Mouse (Mus musculus) MEL (cell line): Measurements from ENCODE around the gene Gm20388. TPM values are rescaled to one million over a fixed set of nuclear protein-coding genes. Genes with fewer than 3 reads are reported as not detected.
A peak's percentile ranks its signal among the peaks of the same experiment; 100 is the strongest.
"Not testable (repeated sequence)": the region's sequence is repeated elsewhere in the genome, so short reads cannot be mapped to it uniquely, and the experiment has no call there.

ENCODE experiments used
- DNase-seq: peaks from one replicate; pipeline ENCODE4 v3.0.0; 2011; ENCODE audit warnings: low read depth, low spot score
- H3K27ac ChIP-seq: 2 replicates; pipeline ENCODE4 v1.5.1; 2012; ENCODE audit warnings: low read depth, mild to moderate bottlenecking, control low read depth, low read length, moderate library complexity; ENCODE audit not compliant: control insufficient read depth
- H3K27me3 ChIP-seq, 2 experiments: fragments of 150-350 bp in 1 of 2; sonication (generic) in 1 of 2; 2 replicates each; pipeline ENCODE4 v1.6.1; 2012; ENCODE audit warnings: low read length in 2 of 2, mild to moderate bottlenecking in 2 of 2, improper control_type of control experiment in 1 of 2, moderate library complexity in 1 of 2; ENCODE audit not compliant: insufficient read depth in 2 of 2, control insufficient read depth in 1 of 2
- H3K36me3 ChIP-seq, 2 experiments: 2 replicates each; pipeline ENCODE4 v1.6.1; 2012 to 2014; ENCODE audit warnings: low read length in 2 of 2, improper control_type of control experiment in 1 of 2, inconsistent platforms in 1 of 2, mild to moderate bottlenecking in 1 of 2; ENCODE audit not compliant: insufficient read depth in 2 of 2, control insufficient read depth in 1 of 2
- H3K4me1 ChIP-seq, 2 experiments: fragments of 150-350 bp in 1 of 2; sonication (generic) in 1 of 2; 2 replicates each; pipeline ENCODE4 v1.6.1; 2012; ENCODE audit warnings: low read length in 2 of 2, improper control_type of control experiment in 1 of 2, mild to moderate bottlenecking in 1 of 2; ENCODE audit not compliant: insufficient read depth in 2 of 2, control insufficient read depth in 1 of 2
- H3K4me3 ChIP-seq, 2 experiments: fragments of 150-350 bp in 1 of 2; sonication (generic) in 1 of 2; 2 replicates each; pipeline ENCODE4 v1.5.1; 2012; ENCODE audit warnings: low read depth in 2 of 2, low read length in 2 of 2, mild to moderate bottlenecking in 2 of 2, moderate library complexity in 2 of 2, control low read depth in 1 of 2, improper control_type of control experiment in 1 of 2; ENCODE audit not compliant: control insufficient read depth in 1 of 2, insufficient read depth in 1 of 2
- H3K79me2 ChIP-seq: 2 replicates; pipeline ENCODE4 v1.6.1; 2012; ENCODE audit warnings: mild to moderate bottlenecking, low read length, moderate library complexity; ENCODE audit not compliant: control insufficient read depth, poor library complexity, insufficient read depth
- H3K9ac ChIP-seq: 2 replicates; pipeline ENCODE4 v1.6.1; 2012; ENCODE audit warnings: low read depth, mild to moderate bottlenecking, control low read depth, low read length, moderate library complexity; ENCODE audit not compliant: control insufficient read depth, poor library complexity, severe bottlenecking
- H3K9me3 ChIP-seq: fragments of 150-350 bp; sonication (generic); replicated peaks from 2 replicates; pipeline ENCODE4 v1.6.1; 2012; ENCODE audit warnings: mild to moderate bottlenecking, low read length, improper control_type of control experiment, moderate library complexity; ENCODE audit not compliant: insufficient read depth
- ELF1 ChIP-seq: IDR thresholded peaks from 2 replicates; pipeline ENCODE4 v1.6.1; 2014; ENCODE audit warnings: low read depth, mild to moderate bottlenecking, inconsistent platforms, low read length, improper control_type of control experiment, moderate library complexity
- ETS1 ChIP-seq: IDR thresholded peaks from 2 replicates; pipeline ENCODE4 v1.6.1; 2012; ENCODE audit warnings: low read depth, mild to moderate bottlenecking, inconsistent platforms, low read length, improper control_type of control experiment, moderate library complexity
- HCFC1 ChIP-seq: IDR thresholded peaks from 2 replicates; pipeline ENCODE4 v1.6.1; 2012; ENCODE audit warnings: low read depth, mild to moderate bottlenecking, inconsistent platforms, low read length, improper control_type of control experiment, moderate library complexity
- KAT2A ChIP-seq: conservative IDR thresholded peaks from 2 replicates; pipeline ENCODE4 v1.6.1; 2012; ENCODE audit warnings: low read depth, low read length, improper control_type of control experiment, inconsistent platforms
- MAZ ChIP-seq: IDR thresholded peaks from 2 replicates; pipeline ENCODE4 v1.6.1; 2012; ENCODE audit warnings: low read depth, mild to moderate bottlenecking, inconsistent platforms, low read length, improper control_type of control experiment
- MXI1 ChIP-seq: IDR thresholded peaks from 2 replicates; pipeline ENCODE4 v1.6.1; 2011; ENCODE audit warnings: mild to moderate bottlenecking, low read depth, low read length, improper control_type of control experiment
- NELFE ChIP-seq: IDR thresholded peaks from 2 replicates; pipeline ENCODE4 v1.6.1; 2011; ENCODE audit warnings: low read depth, low read length, improper control_type of control experiment
- NRF1 ChIP-seq: IDR thresholded peaks from 2 replicates; pipeline ENCODE4 v1.6.1; 2014; ENCODE audit warnings: low read depth, mild to moderate bottlenecking, inconsistent platforms, low read length, improper control_type of control experiment, moderate library complexity; ENCODE audit not compliant: poor library complexity, insufficient read depth, severe bottlenecking
- POLR2A ChIP-seq, 2 experiments: IDR thresholded peaks; 2 replicates each; pipeline ENCODE4 v1.6.1; 2011 to 2012; ENCODE audit warnings: low read length in 2 of 2, mild to moderate bottlenecking in 2 of 2, control low read depth in 1 of 2, improper control_type of control experiment in 1 of 2, low read depth in 1 of 2, moderate library complexity in 1 of 2; ENCODE audit not compliant: control insufficient read depth in 1 of 2, insufficient read depth in 1 of 2, poor library complexity in 1 of 2
- SIN3A ChIP-seq: IDR thresholded peaks from 2 replicates; pipeline ENCODE4 v1.6.1; 2012; ENCODE audit warnings: low read length, improper control_type of control experiment, inconsistent platforms
- TBP ChIP-seq: IDR thresholded peaks from 2 replicates; pipeline ENCODE4 v1.8.0; 2011; ENCODE audit warnings: low read depth, low read length, improper control_type of control experiment
- TCF12 ChIP-seq: IDR thresholded peaks from 2 replicates; pipeline ENCODE4 v1.6.1; 2014; ENCODE audit warnings: low read depth, mild to moderate bottlenecking, inconsistent platforms, low read length, improper control_type of control experiment, moderate library complexity
- ZMIZ1 ChIP-seq: IDR thresholded peaks from 2 replicates; pipeline ENCODE4 v1.6.1; 2012; ENCODE audit warnings: low read depth, mild to moderate bottlenecking, inconsistent platforms, low read length, improper control_type of control experiment, moderate library complexity
- polyA plus RNA-seq, 2 experiments: library from polyadenylated mRNA; stranded (reverse) in 1 of 2; unstranded in 1 of 2; fragments of >175 nt in 1 of 2; fragments of >200 nt in 1 of 2; gene quantifications; 2 replicates each; pipeline versions ENCODE4 v1.2.1 to v1.2.4; 2012; ENCODE audit warnings: low replicate concordance in 2 of 2, low read depth in 1 of 2; ENCODE audit not compliant: insufficient read length in 2 of 2, insufficient read depth in 1 of 2, missing spikeins in 1 of 2
- total RNA-seq: library from RNA; depleted of rRNA; stranded (reverse); fragments of 300-350 nt; gene quantifications from 2 replicates; pipeline ENCODE4 v1.2.3, GENCODE M21; 2012

Gm20388 gene
- total and polyA plus RNA-seq, 3 experiments: 11.1 to 17.8 TPM; not detected in 1

DNA sequence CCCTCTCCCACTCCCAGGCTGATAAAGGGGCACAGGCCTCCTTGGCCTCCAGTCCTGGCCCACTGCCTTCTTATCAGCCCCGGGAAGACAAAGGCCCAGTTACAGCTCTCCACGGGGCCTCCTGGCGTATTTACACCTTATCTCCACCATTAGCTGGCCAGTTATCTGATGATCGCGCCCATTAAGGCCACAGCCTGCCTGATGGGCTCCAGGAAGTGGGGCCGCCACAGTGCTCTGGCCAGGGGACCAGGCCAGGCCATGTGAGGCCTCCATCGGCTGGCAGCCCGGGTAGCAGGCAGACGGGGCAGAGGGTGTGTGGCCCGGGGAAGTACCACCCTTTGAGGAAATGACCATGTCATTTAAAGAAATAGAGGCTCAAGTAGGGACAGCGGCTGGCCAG lies 2412.2 kb downstream of the Gm20388 start (continued):
- TF ChIP-seq KAT2A: peak; percentile 47
- no peak for TF ChIP-seq NELFE

DNA sequence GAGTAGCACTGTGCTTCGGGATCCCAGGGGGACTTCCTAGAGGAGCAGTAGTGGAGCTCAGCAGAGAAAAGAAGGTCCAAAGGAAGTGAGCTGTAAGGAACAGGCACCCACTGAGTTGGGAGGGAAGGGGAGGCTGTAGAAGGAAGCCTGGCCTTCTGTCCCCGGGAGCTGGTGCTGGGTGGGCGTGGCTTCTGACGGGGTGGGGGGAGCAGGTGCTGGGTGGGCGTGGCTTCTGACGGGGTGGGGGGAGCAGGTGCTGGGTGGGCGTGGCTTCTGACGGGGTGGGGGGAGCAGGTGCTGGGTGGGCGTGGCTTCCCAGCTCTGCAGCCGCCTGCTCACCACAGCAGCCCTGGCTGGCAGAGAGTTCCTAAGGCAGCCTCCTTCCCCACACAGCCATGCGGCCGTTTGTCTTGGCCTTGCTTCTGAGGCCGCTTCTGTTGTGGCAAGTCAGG lies 2413.3 kb downstream of the Gm20388 start:
- not testable (repeated sequence) for H3K9me3 ChIP-seq, H3K27me3 ChIP-seq
- H3K4me1 ChIP-seq: peaks cover 40 to 78% of the 10 kb centered on the region in 2 experiments
- H3K79me2 ChIP-seq: peaks cover 28% of the 10 kb centered on the region
- peak; percentile 87 for TF ChIP-seq MAZ
- peak; percentile 48; the same call in 1 of the 2 replicates for TF ChIP-seq MXI1
- TF ChIP-seq HCFC1: 0 out of 2 replicates have a peak, but pooled peaks have one; percentile 14
- TF ChIP-seq SIN3A: peak; percentile 21; the same call in 1 of the 2 replicates
- TF ChIP-seq ELF1: 0 out of 2 replicates have a peak, but pooled peaks have one; percentile 8
- TF ChIP-seq NELFE: peak; percentile 63
- peak in 1 of 2 experiments; percentile 69; a peak in 2 of 4 replicates for TF ChIP-seq POLR2A (IDR thresholded peaks at IDR 0.05; ENCODE audit: control insufficient read depth in 1 of 2, insufficient read depth in 1 of 2, low read depth in 1 of 2, low read length in 2 of 2, poor library complexity in 1 of 2)
- TF ChIP-seq NRF1: 0 out of 2 replicates have a peak, but pooled peaks have one; percentile 8
- TF ChIP-seq ZMIZ1: peak; percentile 78; the same call in 1 of the 2 replicates
- TF ChIP-seq TCF12: peak; percentile 27; the same call in 1 of the 2 replicates
- TF ChIP-seq TBP: peak; percentile 45; the same call in 1 of the 2 replicates
- TF ChIP-seq, all 39 proteins: peak for 11; not testable (repeated sequence) for 28
- DNase-seq: peak; percentile 83
- Histone ChIP-seq H3K27ac (peak overlapping the region; percentile 98), H3K4me3 (peak overlapping the region in 1 of 2 experiments; percentile 2; a peak in 2 of 4 replicates), H3K9ac (peak overlapping the region; percentile 67), H3K36me3 (peaks cover 11 to 79% of the 10 kb centered on the region in 2 experiments; a peak in 3 of 4 replicates)

DNA sequence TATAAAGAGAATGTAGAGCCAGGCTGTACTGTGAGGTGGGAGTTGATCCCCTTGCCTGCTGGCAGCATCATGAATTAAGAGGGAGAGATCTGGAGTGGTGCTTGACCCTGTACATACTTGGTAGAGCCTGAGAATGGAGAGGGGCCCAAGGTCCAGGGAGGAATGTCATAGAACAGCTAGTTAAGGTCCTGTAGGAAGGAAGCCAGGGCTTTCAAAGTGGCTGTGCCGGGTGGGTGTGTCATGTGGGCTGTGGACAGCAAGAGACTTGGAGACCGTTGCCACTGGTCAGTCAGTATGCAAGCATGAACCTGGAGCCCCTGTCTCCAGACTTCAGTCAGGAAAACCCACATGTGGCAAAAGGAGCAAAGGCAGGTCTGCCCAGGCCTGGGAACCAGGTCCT lies 2414.6 kb downstream of the Gm20388 start:
- no peak for DNase-seq
- H3K79me2 ChIP-seq: peaks cover 28% of the 10 kb centered on the region
- no peak for TF ChIP-seq ETS1
- H3K27me3 ChIP-seq: no peaks in the 10 kb centered on the region
- no peaks in the 10 kb centered on the region for H3K9me3 ChIP-seq
- peak overlapping the region; percentile 91 for H3K27ac ChIP-seq
- peak overlapping the region in 1 of 2 experiments; percentile 36; a peak in 3 of 4 replicates for H3K4me3 ChIP-seq
- peaks cover 32 to 69% of the 10 kb centered on the region in 2 experiments for H3K4me1 ChIP-seq
- H3K9ac ChIP-seq: peak overlapping the region; percentile 67
- peaks cover 9 to 70% of the 10 kb centered on the region in 2 experiments; a peak in 3 of 4 replicates for H3K36me3 ChIP-seq
